Mouse (Mus musculus) C2C12 (cell line): ENCODE measurements around the gene Gsk3b. TPM values are rescaled to one million over a fixed set of nuclear protein-coding genes. Genes with fewer than 3 reads are reported as not detected.

Source experiments
- H3K27me3 ChIP-seq: one replicate; pipeline ENCODE4 v1.6.1; 2011; ENCODE audit not compliant: control insufficient read depth, insufficient read depth, insufficient read length
- H3K36me3 ChIP-seq: one replicate; pipeline ENCODE4 v1.6.1; 2011; ENCODE audit not compliant: control insufficient read depth, insufficient read depth
- H3K4me3 ChIP-seq: one replicate; pipeline ENCODE4 v1.5.1; 2011; ENCODE audit warnings: mild to moderate bottlenecking, control low read depth; ENCODE audit not compliant: poor library complexity, insufficient read depth, severe bottlenecking
- H3K79me2 ChIP-seq: one replicate; pipeline ENCODE4 v1.6.1; 2011; ENCODE audit not compliant: control insufficient read depth, insufficient read depth
- H3K79me3 ChIP-seq: one replicate; pipeline ENCODE4 v1.6.1; 2011; ENCODE audit warnings: low read depth, control low read depth
- H3ac ChIP-seq: one replicate; pipeline ENCODE3; 2011; ENCODE audit warnings: low read depth; ENCODE audit not compliant: control insufficient read depth, insufficient read length
- CEBPB ChIP-seq: IDR thresholded peaks from one replicate; pipeline ENCODE4 v1.6.1; 2011; ENCODE audit warnings: low read depth, mild to moderate bottlenecking, control low read depth, moderate library complexity
- CTCF ChIP-seq: IDR thresholded peaks from one replicate; pipeline ENCODE4 v1.5.1; 2011; ENCODE audit not compliant: control insufficient read depth, insufficient read depth, insufficient read length
- FOSL1 ChIP-seq: IDR thresholded peaks from one replicate; pipeline ENCODE4 v1.8.0; 2011; ENCODE audit warnings: mild to moderate bottlenecking, low read length; ENCODE audit not compliant: poor library complexity, insufficient read depth, severe bottlenecking
- MAX ChIP-seq: IDR thresholded peaks from one replicate; pipeline ENCODE4 v1.6.1; 2011; ENCODE audit warnings: mild to moderate bottlenecking, control low read depth
- MYOD1 ChIP-seq: IDR thresholded peaks from one replicate; pipeline ENCODE4 v1.6.1; 2011; ENCODE audit warnings: low read depth; ENCODE audit not compliant: control insufficient read depth, insufficient read length
- MYOG ChIP-seq: IDR thresholded peaks from one replicate; pipeline ENCODE4 v1.6.1; 2011; ENCODE audit not compliant: control insufficient read depth, insufficient read length; ENCODE audit errors: extremely low read depth
- USF1 ChIP-seq: IDR thresholded peaks from one replicate; pipeline ENCODE4 v1.6.1; 2011; ENCODE audit warnings: low read depth, mild to moderate bottlenecking, control low read depth, moderate library complexity
- polyA plus RNA-seq: library from polyadenylated mRNA; unstranded; fragments of >200 nt; fragmentation: generic; extraction: Trizol; gene quantifications from one replicate; pipeline ENCODE4 v1.2.1, GENCODE M21; 2012; ENCODE audit warnings: missing spikeins

Gene Gsk3b
- polyA plus RNA-seq, 1 experiment = 12.3 TPM

DNA sequence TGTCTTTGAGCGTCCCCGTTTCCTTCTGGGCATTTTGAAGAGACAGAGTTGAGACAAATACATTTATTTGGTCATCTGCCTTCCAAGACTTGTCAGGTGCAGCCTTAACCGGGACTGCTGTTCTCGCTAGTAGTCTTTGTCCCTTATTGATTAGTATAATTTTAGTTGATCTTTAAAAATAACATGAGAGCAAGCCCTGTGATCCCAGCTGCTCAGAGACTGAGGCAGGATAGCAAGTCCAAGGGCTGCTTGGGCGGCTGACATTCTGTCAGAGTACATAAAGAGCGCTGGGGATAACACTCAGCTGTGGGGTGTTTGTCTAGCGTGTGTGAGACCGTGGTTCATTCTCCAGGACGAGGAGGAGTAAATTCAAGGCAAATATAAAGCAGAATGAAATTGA, 8.7 kb downstream of the Gsk3b start:
- Histone ChIP-seq H3ac (no peak overlapping the region), H3K4me3 (no peak overlapping the region), H3K27me3 (no peaks in the 10 kb centered on the region), H3K79me2 (peaks cover 100% of the 10 kb centered on the region), H3K79me3 (peaks cover 99% of the 10 kb centered on the region), H3K36me3 (peaks cover 69% of the 10 kb centered on the region)
- no peak for TF ChIP-seq CEBPB
- TF ChIP-seq MYOG = no peak
- TF ChIP-seq FOSL1 = no peak
- no peak for TF ChIP-seq USF1
- TF ChIP-seq CTCF = no peak
- no peak for TF ChIP-seq MYOD1
- TF ChIP-seq MAX = no peak

DNA sequence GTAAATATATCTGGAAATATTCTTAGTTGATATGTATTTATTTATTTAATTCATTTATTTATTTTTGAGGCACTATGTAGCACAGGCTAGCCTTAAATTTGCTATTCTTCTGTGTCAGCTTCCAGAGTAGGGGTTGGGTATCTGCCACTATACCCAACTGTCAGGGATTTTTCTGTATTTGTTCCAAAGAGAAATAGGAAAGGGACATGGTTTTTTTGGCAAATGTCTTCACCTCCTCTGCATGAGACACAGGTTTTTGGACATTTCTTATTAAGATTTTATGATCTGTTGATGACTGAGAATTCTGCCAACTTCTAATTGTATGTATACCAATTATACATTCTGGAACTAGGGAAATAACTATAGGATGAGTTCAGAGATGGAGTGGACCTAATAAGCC, 10.5 kb downstream of the Gsk3b start:
- Histone ChIP-seq H3K27me3 (no peaks in the 10 kb centered on the region), H3K79me3 (peaks cover 97% of the 10 kb centered on the region), H3K36me3 (peaks cover 72% of the 10 kb centered on the region), H3K4me3 (no peak overlapping the region), H3K79me2 (peaks cover 100% of the 10 kb centered on the region), H3ac (no peak overlapping the region)
- TF ChIP-seq MAX = no peak
- no peak for TF ChIP-seq CTCF
- no peak for TF ChIP-seq MYOD1
- TF ChIP-seq USF1 = no peak
- no peak for TF ChIP-seq CEBPB
- no peak for TF ChIP-seq MYOG
- TF ChIP-seq FOSL1 = no peak

DNA sequence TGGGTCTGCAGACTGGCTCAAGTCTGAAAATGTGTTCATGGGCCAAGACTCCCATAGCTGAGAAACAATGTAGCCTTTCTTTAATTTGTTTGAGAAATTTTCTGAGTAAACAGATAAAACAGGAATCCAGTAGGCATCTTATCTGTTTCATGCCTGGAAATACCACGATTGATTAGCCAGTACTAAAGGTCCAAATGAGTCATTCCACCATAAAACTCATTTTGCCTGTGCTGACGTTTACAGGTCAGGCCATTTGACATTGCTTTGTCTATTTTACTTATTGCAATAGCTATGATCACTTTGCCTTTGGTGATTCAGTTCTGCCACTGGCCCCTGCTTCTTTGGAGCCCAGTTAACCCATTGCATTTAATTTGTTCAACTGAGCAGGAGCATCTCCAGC, 11.8 kb downstream of the Gsk3b start:
- Histone ChIP-seq H3K79me3 (peaks cover 97% of the 10 kb centered on the region), H3K27me3 (no peaks in the 10 kb centered on the region), H3K79me2 (peaks cover 100% of the 10 kb centered on the region), H3K36me3 (peaks cover 64% of the 10 kb centered on the region), H3K4me3 (no peak overlapping the region), H3ac (no peak overlapping the region)
- no peak for TF ChIP-seq MYOG
- TF ChIP-seq CEBPB = no peak
- no peak for TF ChIP-seq MAX
- no peak for TF ChIP-seq USF1
- TF ChIP-seq MYOD1 = no peak
- no peak for TF ChIP-seq FOSL1
- no peak for TF ChIP-seq CTCF

DNA sequence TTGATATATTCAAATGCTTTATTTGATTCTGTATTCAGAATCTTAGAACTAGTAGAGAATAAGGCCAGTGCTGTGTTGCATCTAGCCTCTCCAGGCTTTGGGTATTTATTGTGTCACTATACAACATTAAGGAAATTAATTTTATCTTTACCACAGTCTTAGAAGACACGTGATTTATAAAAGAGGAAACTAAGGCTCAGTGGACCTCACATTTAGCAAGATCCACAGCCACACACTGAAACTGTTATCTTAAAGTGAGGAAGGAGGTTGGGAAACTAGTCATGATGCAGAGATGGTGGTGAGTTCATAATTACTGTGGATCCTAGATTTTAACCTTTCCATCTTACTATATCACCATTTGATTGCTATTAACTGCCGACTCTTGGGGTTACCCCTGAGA, 16.7 kb downstream of the Gsk3b start:
- TF ChIP-seq MYOG (no peak), CTCF (no peak), MYOD1 (no peak), MAX (no peak), CEBPB (no peak), FOSL1 (no peak), USF1 (no peak)
- H3K79me3 ChIP-seq = peaks cover 92% of the 10 kb centered on the region
- no peaks in the 10 kb centered on the region for H3K27me3 ChIP-seq
- peaks cover 32% of the 10 kb centered on the region for H3K36me3 ChIP-seq
- H3ac ChIP-seq = no peak overlapping the region
- peaks cover 99% of the 10 kb centered on the region for H3K79me2 ChIP-seq
- H3K4me3 ChIP-seq = no peak overlapping the region

DNA sequence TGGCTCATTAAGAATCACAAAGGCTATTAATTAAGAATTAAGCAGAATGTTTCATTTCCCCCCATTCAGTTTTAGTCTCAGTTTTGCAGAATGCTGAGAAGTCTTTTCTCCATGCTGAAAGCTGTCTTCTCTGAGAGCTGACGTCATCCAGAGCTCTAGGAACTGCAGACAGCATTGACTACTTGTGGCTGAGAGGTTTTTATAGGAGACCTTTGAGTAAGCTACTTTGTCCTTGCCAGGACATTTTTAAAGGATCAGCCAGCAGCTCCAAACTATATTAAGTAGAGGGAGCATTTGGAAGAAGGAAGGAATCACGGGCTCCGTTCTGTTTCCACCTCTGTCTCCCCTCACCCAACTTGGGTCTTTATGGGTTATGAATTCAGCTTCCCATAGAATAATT, 17.7 kb downstream of the Gsk3b start:
- Histone ChIP-seq H3K36me3 (peaks cover 27% of the 10 kb centered on the region), H3K4me3 (no peak overlapping the region), H3K79me2 (peaks cover 99% of the 10 kb centered on the region), H3K27me3 (no peaks in the 10 kb centered on the region), H3K79me3 (peaks cover 90% of the 10 kb centered on the region), H3ac (no peak overlapping the region)
- no peak for TF ChIP-seq USF1
- TF ChIP-seq CEBPB = no peak
- TF ChIP-seq MYOD1 = no peak
- no peak for TF ChIP-seq FOSL1
- no peak for TF ChIP-seq MYOG
- TF ChIP-seq MAX = no peak
- no peak for TF ChIP-seq CTCF

DNA sequence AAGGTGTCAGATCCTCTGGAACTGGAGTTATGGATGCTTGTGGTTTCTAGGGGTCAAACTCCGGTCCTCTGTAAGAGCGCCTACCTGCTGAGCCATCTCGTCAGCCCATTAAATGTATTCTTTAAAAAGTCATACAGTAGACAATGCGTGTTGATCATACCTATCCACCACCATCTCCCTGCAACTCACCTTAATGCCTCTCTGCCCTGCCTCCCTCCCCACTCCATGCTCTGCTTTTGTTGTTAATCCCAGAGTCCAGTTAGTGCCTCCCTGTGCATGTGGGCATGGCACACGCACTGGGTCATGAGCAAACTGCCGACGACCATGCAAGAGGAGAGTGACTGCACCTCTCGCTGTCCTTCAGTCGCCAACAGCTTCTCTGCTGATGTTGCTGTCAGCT, 21.2 kb downstream of the Gsk3b start:
- H3K36me3 ChIP-seq = peaks cover 21% of the 10 kb centered on the region
- no peak overlapping the region for H3K4me3 ChIP-seq
- H3ac ChIP-seq = no peak overlapping the region
- TF ChIP-seq MYOG (no peak), CTCF (no peak), MAX (no peak), MYOD1 (no peak), FOSL1 (no peak), USF1 (no peak), CEBPB (no peak)
- H3K27me3 ChIP-seq = no peaks in the 10 kb centered on the region
- H3K79me3 ChIP-seq = peaks cover 91% of the 10 kb centered on the region
- H3K79me2 ChIP-seq = peaks cover 99% of the 10 kb centered on the region
